ENCODE assay signal across 8 mouse cellular contexts in the genomic region with DNA sequence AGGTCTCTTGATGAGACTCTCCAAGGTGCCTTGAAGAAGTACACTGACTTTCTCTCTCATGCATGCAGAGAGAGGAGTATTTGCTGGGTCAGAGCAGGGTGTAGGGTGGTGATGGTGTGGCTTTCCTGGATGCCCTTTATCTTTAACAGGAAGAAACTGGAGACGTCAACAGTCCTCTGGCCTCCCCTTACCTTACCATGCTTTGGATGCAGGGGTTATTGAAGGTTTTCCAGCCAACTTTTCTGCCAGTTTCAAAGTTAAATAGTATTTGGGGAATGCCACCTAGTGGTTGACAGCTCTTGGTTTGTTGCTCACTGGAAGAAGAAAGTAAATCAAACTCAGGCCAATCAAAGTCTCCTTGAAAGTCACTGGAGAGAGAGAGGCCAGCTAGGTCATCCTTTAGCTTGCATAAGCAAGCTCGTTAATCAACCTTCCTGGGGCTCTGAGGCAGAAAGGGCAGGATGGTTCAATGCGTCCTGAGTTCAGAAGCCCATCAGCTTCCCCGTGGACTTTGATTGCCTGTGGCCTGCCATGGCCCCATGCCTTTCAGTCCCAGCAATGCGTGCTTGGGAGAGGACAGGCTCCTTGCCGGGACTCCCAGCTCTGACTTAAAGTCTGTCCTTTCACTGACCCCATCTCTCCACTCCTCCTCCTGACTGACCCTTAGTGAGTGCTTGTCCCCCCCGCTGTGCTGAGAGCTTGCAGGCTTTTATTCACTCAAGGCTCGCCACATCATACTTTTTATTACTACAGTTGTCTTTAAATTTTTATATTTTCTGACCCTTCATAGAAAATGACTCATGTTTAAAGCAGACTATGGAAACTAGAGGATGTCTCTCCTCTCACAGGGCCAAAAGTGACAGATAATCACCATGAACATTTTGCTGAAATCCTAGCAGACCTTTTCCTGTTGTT. TPM values are rescaled to one million over a fixed set of nuclear protein-coding genes. Genes with fewer than 3 reads are reported as not detected.
DNase-seq lines count a peak whose midpoint lies in the region; ATAC-seq lines count a peak whose summit lies in the region.

No protein-coding gene starts in this region.

- no peaks in the 10 kb centered on the region for H3K9me3 ChIP-seq in midbrain, embryonic 10.5 days (replicated peaks)
- no peaks in the 10 kb centered on the region for H3K9me3 ChIP-seq in midbrain, embryonic 15.5 days
- H3K9me3 ChIP-seq in megakaryocyte, embryonic 14.5 days: no peaks in the 10 kb centered on the region

- H3K4me3 ChIP-seq in midbrain, embryonic 10.5 days: no peak overlapping the region
- H3K4me3 ChIP-seq in midbrain, embryonic 15.5 days: no peak overlapping the region
- peak overlapping the region; percentile 28 for H3K4me3 ChIP-seq in megakaryocyte, embryonic 14.5 days (replicated peaks)

- no peak overlapping the region for H3K4me2 ChIP-seq in midbrain, embryonic 15.5 days

- no peaks in the 10 kb centered on the region for H3K36me3 ChIP-seq in midbrain, embryonic 10.5 days
- H3K36me3 ChIP-seq in midbrain, embryonic 15.5 days (replicated peaks): no peaks in the 10 kb centered on the region
- no peaks in the 10 kb centered on the region for H3K36me3 ChIP-seq in megakaryocyte, embryonic 14.5 days (replicated peaks; ENCODE audit: low read length)

- H3K27me3 ChIP-seq in midbrain, embryonic 10.5 days (ENCODE audit: low read depth, poor library complexity, severe bottlenecking): peaks cover 6% of the 10 kb centered on the region; the same call in 1 of the 2 replicates
- H3K27me3 ChIP-seq in midbrain, embryonic 15.5 days (replicated peaks): no peaks in the 10 kb centered on the region; the same call in 1 of the 2 replicates
- no peaks in the 10 kb centered on the region for H3K27me3 ChIP-seq in megakaryocyte, embryonic 14.5 days (replicated peaks)

- peak; percentile 27 for DNase-seq in midbrain, embryonic 10.5 days (ENCODE audit: low spot score)
- DNase-seq in forelimb bud, embryonic 11.5 days (ENCODE audit: low read depth, low spot score): peak; percentile 51
- DNase-seq in kidney, adult 18-20 months: peak; percentile 60
- DNase-seq in cerebellum, adult 18-20 months: no peak
- DNase-seq in spleen, postnatal 14 days (ENCODE audit: low spot score in 2 of 2): no peak

- no peak for ATAC-seq in midbrain, embryonic 15.5 days (replicated peaks)
- ATAC-seq in activated CD4-positive, CD25-positive, alpha-beta regulatory T cell, adult 4 months: peak; percentile 65

- no peak overlapping the region for H3K9ac ChIP-seq in midbrain, embryonic 15.5 days

- 22% methylated on average over 8 of the region's 8 CpGs for WGBS in midbrain, embryonic 10.5 days
- WGBS in midbrain, embryonic 15.5 days: 15% methylated on average over 8 of the region's 8 CpGs

- H3K27ac ChIP-seq in midbrain, embryonic 10.5 days (replicated peaks): peak overlapping the region; percentile 33; the same call in 1 of the 2 replicates
- H3K27ac ChIP-seq in midbrain, embryonic 15.5 days: no peak overlapping the region

- peaks cover 18% of the 10 kb centered on the region for H3K4me1 ChIP-seq in midbrain, embryonic 10.5 days
- H3K4me1 ChIP-seq in midbrain, embryonic 15.5 days: peaks cover 17% of the 10 kb centered on the region; the same call in 1 of the 2 replicates
- peaks cover 75% of the 10 kb centered on the region for H3K4me1 ChIP-seq in megakaryocyte, embryonic 14.5 days

RNA-seq across cellular contexts. Expression of a gene that starts 31.3 kb away (rescaled TPM):
- 53.8 and 56.2 TPM in 2 replicates for polyA plus RNA-seq in midbrain, embryonic 10.5 days (2016; fragmentation: Nextera tagmentation; extraction: Ambion mirVana)
- polyA plus RNA-seq in midbrain, embryonic 15.5 days (2015; fragmentation: Nextera tagmentation; extraction: Ambion mirVana): 29.8 and 32.0 TPM in 2 replicates
- polyA plus RNA-seq in activated CD4-positive, CD25-positive, alpha-beta regulatory T cell, adult 4 months (2017; shearing (Covaris generic)): 10 to 100 TPM in 1 of 2 experiments, 1 to 10 TPM in 1; 6.3 to 10.3 TPM
- polyA plus RNA-seq in megakaryocyte, embryonic 14.5 days (2012; ENCODE audit: insufficient read depth, low replicate concordance): 11.5 and 54.4 TPM in 2 replicates

Comparison
In these comparisons a context has a peak if more than half of its experiments do, and no peak if none do; other contexts are left out.
1. DNase-seq: peak in midbrain, embryonic 10.5 days (single experiment), forelimb bud, embryonic 11.5 days (single experiment) and kidney, adult 18-20 months (single experiment); none in cerebellum, adult 18-20 months (0 of 2) and spleen, postnatal 14 days (0 of 2).